Mouse (Mus musculus): Measurements from ENCODE around the gene Gne.

DNA sequence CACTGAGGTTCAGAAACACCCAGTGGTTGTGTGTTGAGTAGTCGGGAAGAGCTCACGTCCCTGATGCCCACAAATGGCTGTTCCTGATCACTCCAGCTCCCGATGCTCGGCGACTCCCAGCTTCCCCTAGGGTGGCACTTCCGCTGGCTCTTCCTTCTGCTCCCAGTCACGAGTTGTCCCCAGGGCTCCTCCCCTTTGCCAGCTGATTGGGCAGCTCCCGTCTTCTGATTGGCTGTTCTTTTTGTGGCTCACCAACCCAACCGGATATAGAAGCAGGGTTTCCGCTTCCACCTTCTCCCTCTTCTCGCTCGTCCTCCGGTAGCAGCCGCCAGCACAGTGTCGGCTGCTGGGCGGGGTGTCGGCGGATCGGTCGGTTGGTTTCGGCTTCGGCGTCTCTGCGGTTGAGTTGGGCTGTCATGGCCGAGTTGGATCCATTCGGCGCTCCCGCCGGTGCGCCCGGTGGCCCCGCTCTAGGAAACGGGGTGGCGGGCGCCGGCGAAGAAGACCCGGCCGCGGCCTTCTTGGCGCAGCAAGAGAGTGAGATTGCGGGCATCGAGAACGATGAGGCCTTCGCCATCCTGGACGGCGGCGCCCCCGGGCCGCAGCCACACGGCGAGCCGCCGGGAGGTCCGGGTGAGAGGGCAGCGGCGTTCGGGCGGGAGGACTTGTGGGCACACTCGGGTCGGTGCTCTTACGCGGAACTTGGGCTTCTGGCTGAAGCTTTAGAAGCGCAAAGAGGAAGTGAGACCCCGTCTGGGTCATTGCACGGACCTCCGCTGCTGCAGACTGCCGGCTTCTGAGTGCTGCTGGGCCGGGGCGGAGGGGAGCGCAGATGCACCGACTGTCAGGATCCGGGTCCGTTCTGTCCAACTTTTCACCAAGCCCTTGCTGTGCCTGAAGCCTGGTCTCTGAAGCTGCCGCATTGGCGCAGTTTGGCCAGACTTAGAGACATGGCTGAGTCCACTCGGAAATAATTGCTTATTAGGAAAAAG lies 71.3 kb downstream of the Gne start:
- no peak for TF ChIP-seq CTCF (IDR thresholded peaks at IDR 0.05; ENCODE audit: control insufficient read depth, insufficient read depth, insufficient read length)
- TF ChIP-seq MYOD1 (IDR thresholded peaks at IDR 0.05; ENCODE audit: control insufficient read depth, insufficient read length, low read depth), result no peak

Measured in C2C12 (cell line).